Mouse (Mus musculus) heart, adult 2 months (tissue): ENCODE measurements around the gene Nfia. TPM values are rescaled to one million over a fixed set of nuclear protein-coding genes. Genes with fewer than 3 reads are reported as not detected.

Experiments
- DNase-seq, 2 experiments: peaks; one replicate each; pipeline ENCODE4 v3.0.0; 2021
- H3K27ac ChIP-seq: fragments of 200-600 bp; 2 replicates; pipeline ENCODE4 v1.8.1; 2022
- H3K27me3 ChIP-seq: fragments of 200-500 bp; 2 replicates; pipeline ENCODE4 v1.6.1; 2012; ENCODE audit warnings: mild to moderate bottlenecking, low read length, inconsistent platforms, mixed read lengths; ENCODE audit not compliant: control insufficient read depth, insufficient read depth
- H3K36me3 ChIP-seq: fragments of 200-500 bp; 2 replicates; pipeline ENCODE4 v1.6.1; 2012; ENCODE audit warnings: low read length, inconsistent platforms; ENCODE audit not compliant: control insufficient read depth, insufficient read depth
- H3K4me1 ChIP-seq: fragments of 200-500 bp; 2 replicates; pipeline ENCODE4 v1.6.1; 2011; ENCODE audit warnings: low read length; ENCODE audit not compliant: control insufficient read depth, insufficient read depth
- H3K4me3 ChIP-seq: fragments of 200-600 bp; 2 replicates; pipeline ENCODE4 v1.8.1; 2022
- H3K79me2 ChIP-seq: fragments of 200-500 bp; replicated peaks from 2 replicates; pipeline ENCODE4 v1.6.1; 2012; ENCODE audit warnings: mild to moderate bottlenecking, inconsistent platforms, low read length, moderate library complexity, mixed read lengths; ENCODE audit not compliant: control insufficient read depth, insufficient read depth
- H3K9ac ChIP-seq: fragments of 200-500 bp; 2 replicates; pipeline ENCODE4 v1.6.1; 2012; ENCODE audit warnings: low read depth, mild to moderate bottlenecking, control low read depth, inconsistent platforms, low read length, mixed read lengths
- CTCF ChIP-seq: fragments of 200-600 bp; IDR thresholded peaks from 2 replicates; pipeline ENCODE4 v1.8.1; 2022; ENCODE audit warnings: antibody characterized with exemption, mild to moderate bottlenecking, moderate library complexity
- EP300 ChIP-seq: fragments of 200-500 bp; IDR thresholded peaks from 2 replicates; pipeline ENCODE4 v1.6.1; 2011; ENCODE audit warnings: low read depth, low read length, control low read depth; ENCODE audit not compliant: insufficient read depth
- POLR2A ChIP-seq: fragments of 200-500 bp; IDR thresholded peaks from 2 replicates; pipeline ENCODE4 v1.6.1; 2011; ENCODE audit warnings: mild to moderate bottlenecking, low read depth, low read length, control low read depth; ENCODE audit not compliant: insufficient read depth
- WGBS: fragments of 180-500 bp; shearing (Covaris S2); methylation state at CpG from one replicate; pipeline ENCODE4 v1.1.7; 2018; 5-methylcytosine and 5-hydroxymethylcytosine counted together
- intact Hi-C: fragments of 180-260 bp; cut with DNase I; formaldehyde crosslinking; loops from one replicate; pipeline ENCODE4 v1.15.1; 2025
- polyA plus RNA-seq: library from polyadenylated mRNA; depleted of rRNA; stranded (reverse); fragments of >200 nt; gene quantifications from 2 replicates; pipeline ENCODE4 v1.2.3, GENCODE M21; 2012
- total RNA-seq, 2 experiments: library from RNA; stranded (reverse); gene quantifications; 2 replicates each; pipeline ENCODE4 v1.2.3; 2021

Gene Nfia
- total and polyA plus RNA-seq, 3 experiments, result 70.3 to 128 (median 126) TPM

DNA sequence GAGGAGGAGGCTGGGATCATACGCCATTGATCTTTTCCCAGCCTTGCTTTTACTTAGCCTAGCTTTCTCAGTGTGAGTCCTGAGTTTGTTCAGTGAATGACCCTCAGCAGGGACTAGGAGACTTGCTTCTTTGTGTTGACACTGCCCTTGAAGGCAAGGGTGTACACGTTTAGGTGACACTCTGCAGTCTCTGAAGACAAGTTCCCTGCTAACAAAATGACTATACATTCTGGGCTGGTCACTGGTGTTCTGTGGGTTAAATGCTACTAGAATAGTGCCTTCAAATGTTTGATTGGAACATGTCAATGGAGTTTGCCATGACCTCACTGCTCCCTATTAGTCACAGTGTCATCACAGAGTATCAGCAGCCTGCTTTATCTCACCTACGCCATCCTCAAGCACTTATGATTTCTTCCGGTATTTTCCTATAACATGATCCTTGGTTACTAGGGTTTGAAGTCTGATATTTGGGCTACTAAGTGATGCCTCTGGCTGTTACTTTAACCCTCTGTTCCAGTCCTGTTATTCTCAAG lies 68.6 kb downstream of the Nfia start:
- intact Hi-C loops, result no loop called here
- no peak for DNase-seq
- H3K4me3 ChIP-seq, result no peak overlapping the region
- no peaks in the 10 kb centered on the region for H3K27me3 ChIP-seq
- no peak for TF ChIP-seq EP300
- TF ChIP-seq POLR2A, result no peak
- no peak for TF ChIP-seq CTCF
- H3K9ac ChIP-seq, result peak overlapping the region; percentile 34; the same call in 1 of the 2 replicates
- peaks cover 49% of the 10 kb centered on the region for H3K36me3 ChIP-seq
- H3K27ac ChIP-seq, result no peak overlapping the region
- WGBS, result 65% methylated on average over 4 of the region's 4 CpGs
- H3K4me1 ChIP-seq, result peaks cover 26% of the 10 kb centered on the region
- H3K79me2 ChIP-seq, result peaks cover 9% of the 10 kb centered on the region

DNA sequence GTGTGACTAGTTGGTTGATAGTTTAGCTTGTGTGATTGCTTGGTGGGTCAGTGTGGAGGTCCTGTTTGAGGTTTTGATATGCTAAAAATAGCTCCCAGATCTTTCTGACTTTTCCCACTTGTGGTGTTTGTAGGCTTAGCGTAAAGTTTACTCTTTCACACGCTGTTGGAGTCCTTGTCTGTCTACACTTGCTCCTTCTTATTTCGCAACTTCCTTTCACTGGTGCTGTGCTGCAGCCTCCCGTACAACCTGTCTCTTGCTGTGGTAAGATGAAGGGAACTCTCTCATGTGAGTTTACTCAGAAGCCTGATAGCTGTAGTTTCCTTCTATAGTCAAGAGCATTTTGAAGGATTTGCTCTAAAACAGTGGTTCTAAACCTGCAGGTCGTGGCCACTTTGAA lies 69.2 kb downstream of the Nfia start:
- 52% methylated on average over 5 of the region's 5 CpGs for WGBS
- H3K9ac ChIP-seq, result no peak overlapping the region
- peaks cover 29% of the 10 kb centered on the region for H3K4me1 ChIP-seq
- DNase-seq, result no peak
- H3K4me3 ChIP-seq, result no peak overlapping the region
- TF ChIP-seq EP300 (no peak), POLR2A (no peak), CTCF (no peak)
- peaks cover 9% of the 10 kb centered on the region for H3K79me2 ChIP-seq
- H3K27me3 ChIP-seq, result no peaks in the 10 kb centered on the region
- H3K27ac ChIP-seq, result no peak overlapping the region
- peaks cover 47% of the 10 kb centered on the region for H3K36me3 ChIP-seq
- intact Hi-C loops, result no loop called here

DNA sequence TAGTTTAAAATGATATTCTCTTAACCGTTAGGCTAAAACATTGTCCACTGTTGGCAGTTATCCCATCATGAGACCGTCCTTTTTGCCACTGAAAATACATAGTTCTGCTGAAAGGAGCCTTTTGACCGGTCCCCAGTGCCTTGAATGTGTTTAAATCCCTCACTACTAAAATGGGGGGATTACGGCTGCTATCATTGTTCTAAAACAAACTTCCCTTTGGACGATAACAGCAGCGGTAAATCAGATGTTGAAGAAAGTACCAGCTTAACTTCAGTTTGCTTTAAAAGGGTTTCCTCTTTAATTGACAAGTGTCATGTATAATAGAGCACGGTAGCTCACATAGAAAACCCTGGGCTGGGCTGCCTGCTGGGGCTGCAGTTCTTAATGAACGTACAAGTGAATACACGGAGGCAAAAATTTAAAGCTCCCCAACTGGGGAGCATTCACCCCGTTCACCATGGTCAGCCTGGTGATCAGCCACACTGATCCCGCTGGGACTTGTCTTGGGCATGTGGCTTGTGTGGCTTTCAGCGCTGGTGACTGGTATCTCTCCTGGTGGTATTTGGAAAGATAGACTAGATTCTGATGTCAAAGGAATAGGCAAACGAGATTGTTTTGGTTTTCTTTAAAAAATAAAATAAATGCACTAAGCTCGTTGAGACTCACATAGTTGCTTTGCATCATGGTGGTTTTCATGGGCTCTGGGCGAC lies 71.6 kb downstream of the Nfia start:
- peaks cover 27% of the 10 kb centered on the region for H3K4me1 ChIP-seq
- peak overlapping the region; percentile 16; the same call in 1 of the 2 replicates for H3K27ac ChIP-seq
- DNase-seq, result no peak
- H3K36me3 ChIP-seq, result peaks cover 49% of the 10 kb centered on the region
- intact Hi-C loops, result no loop called here
- no peaks in the 10 kb centered on the region for H3K27me3 ChIP-seq
- no peak for TF ChIP-seq EP300
- TF ChIP-seq POLR2A, result no peak
- TF ChIP-seq CTCF, result no peak
- H3K4me3 ChIP-seq, result no peak overlapping the region
- no peak overlapping the region for H3K9ac ChIP-seq
- peaks cover 8% of the 10 kb centered on the region for H3K79me2 ChIP-seq
- 68% methylated on average over 15 of the region's 15 CpGs for WGBS

DNA sequence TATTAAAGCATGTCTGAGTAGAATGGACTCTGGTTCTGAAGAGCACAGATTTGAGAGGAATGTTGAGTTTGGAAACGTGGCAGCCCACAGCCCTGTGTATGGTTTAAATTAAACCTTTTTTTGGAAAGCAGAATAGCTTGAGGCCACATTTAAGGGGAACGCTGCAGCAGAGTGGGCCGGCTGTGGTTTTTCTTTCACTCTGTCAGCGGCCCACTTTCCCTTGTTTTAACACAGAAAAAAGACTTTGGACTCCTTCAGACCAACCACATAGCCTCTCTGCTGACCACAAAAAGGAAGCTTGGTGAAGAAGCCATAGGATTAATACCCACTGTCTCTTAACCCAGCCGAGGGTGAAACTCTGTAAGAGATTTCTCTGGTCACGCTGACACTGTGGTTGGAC lies 72.4 kb downstream of the Nfia start:
- 48% methylated on average over 6 of the region's 6 CpGs for WGBS
- intact Hi-C loops, result no loop called here
- TF ChIP-seq POLR2A, result no peak
- TF ChIP-seq EP300, result no peak
- TF ChIP-seq CTCF, result no peak
- no peak overlapping the region for H3K4me3 ChIP-seq
- H3K27ac ChIP-seq, result peak overlapping the region; percentile 40
- peak overlapping the region; percentile 25; the same call in 1 of the 2 replicates for H3K9ac ChIP-seq
- peaks cover 50% of the 10 kb centered on the region for H3K36me3 ChIP-seq
- peaks cover 25% of the 10 kb centered on the region for H3K4me1 ChIP-seq
- no peak for DNase-seq
- H3K79me2 ChIP-seq, result peaks cover 8% of the 10 kb centered on the region
- no peaks in the 10 kb centered on the region for H3K27me3 ChIP-seq

DNA sequence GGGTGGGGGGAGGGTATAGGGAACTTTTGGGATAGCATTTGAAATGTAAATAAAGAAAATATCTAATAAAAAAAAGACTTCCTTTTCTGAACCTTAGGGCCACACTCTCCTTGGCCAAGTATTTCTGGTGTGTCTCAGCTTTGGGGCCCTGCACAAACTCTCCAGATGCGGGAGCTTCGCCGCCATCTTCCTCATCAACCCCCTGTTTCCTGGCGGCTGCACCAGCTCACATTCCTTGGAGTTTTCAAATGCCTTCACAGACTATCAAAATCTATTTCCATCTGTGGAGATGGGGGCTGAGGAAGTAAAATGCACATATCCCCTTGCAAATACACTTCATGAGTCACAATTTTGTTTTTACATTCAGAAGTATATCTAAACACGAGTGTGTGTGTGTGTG lies 75.1 kb downstream of the Nfia start:
- H3K27me3 ChIP-seq, result no peaks in the 10 kb centered on the region
- peaks cover 6% of the 10 kb centered on the region; the same call in 1 of the 2 replicates for H3K79me2 ChIP-seq
- intact Hi-C loops, result no loop called here
- H3K9ac ChIP-seq, result no peak overlapping the region
- no peak overlapping the region for H3K4me3 ChIP-seq
- 38% methylated on average over 5 of the region's 5 CpGs for WGBS
- no peak overlapping the region for H3K27ac ChIP-seq
- peaks cover 40% of the 10 kb centered on the region for H3K36me3 ChIP-seq
- H3K4me1 ChIP-seq, result peaks cover 15% of the 10 kb centered on the region
- no peak for DNase-seq
- TF ChIP-seq EP300 (no peak), POLR2A (no peak), CTCF (no peak)

DNA sequence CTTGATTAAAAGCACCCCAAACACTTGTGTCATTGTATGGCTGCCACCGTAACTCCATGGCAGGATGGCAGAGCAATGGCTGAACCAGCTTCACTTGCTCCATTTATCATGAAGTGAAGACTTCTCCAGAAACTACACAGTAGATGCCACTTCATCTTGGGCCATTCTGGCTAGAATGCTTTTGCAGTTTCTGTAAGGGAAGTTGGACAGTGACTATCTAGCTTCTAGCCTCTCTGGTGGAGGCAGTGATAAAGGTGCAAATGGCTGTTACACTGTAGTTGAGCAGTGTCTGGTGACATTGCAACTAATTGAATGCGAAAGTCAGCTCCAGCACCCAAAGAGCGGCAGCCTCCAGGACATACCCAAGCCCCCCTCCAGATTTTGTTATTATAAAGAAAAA lies 78.5 kb downstream of the Nfia start:
- intact Hi-C loops, result loop anchor here (10.0 kb wide), 1 partner anchor 286 kb away; no protein-coding TSS in a partner anchor
- H3K27ac ChIP-seq, result no peak overlapping the region
- H3K4me1 ChIP-seq, result peaks cover 20% of the 10 kb centered on the region
- no peak for TF ChIP-seq CTCF
- TF ChIP-seq EP300, result no peak
- no peak for TF ChIP-seq POLR2A
- no peak overlapping the region for H3K9ac ChIP-seq
- no peak overlapping the region for H3K4me3 ChIP-seq
- H3K27me3 ChIP-seq, result no peaks in the 10 kb centered on the region
- peaks cover 6% of the 10 kb centered on the region; the same call in 1 of the 2 replicates for H3K79me2 ChIP-seq
- H3K36me3 ChIP-seq, result peaks cover 32% of the 10 kb centered on the region
- 83% methylated on average over 3 of the region's 3 CpGs for WGBS
- no peak for DNase-seq
